Mouse (Mus musculus) CH12.LX (cell line): ENCODE results near the gene Fam49a. TPM values are rescaled to one million over a fixed set of nuclear protein-coding genes. Genes with fewer than 3 reads are reported as not detected.

Source experiments
- DNase-seq: peaks from one replicate; pipeline ENCODE4 v3.0.0-alpha.2; 2013; ENCODE audit errors: extremely low read depth
- H3K27ac ChIP-seq: 2 replicates; pipeline ENCODE4 v1.5.1; 2012; ENCODE audit warnings: low read depth, mild to moderate bottlenecking, control low read depth, moderate library complexity; ENCODE audit not compliant: insufficient read depth
- H3K27me3 ChIP-seq: replicated peaks from 2 replicates; pipeline ENCODE3; 2012; ENCODE audit warnings: inconsistent platforms
- H3K36me3 ChIP-seq, 2 experiments: replicated peaks in 1 of 2; 2 replicates each; pipeline versions ENCODE3 to v1.6.1; 2012; ENCODE audit warnings: inconsistent platforms in 1 of 2, low read length in 1 of 2, mild to moderate bottlenecking in 1 of 2, mixed read lengths in 1 of 2, moderate library complexity in 1 of 2; ENCODE audit not compliant: control insufficient read depth in 1 of 2, insufficient read depth in 1 of 2
- H3K4me1 ChIP-seq, 2 experiments: 2 replicates each; pipeline ENCODE4 v1.6.1; 2012; ENCODE audit warnings: inconsistent platforms in 1 of 2, moderate library complexity in 1 of 2; ENCODE audit not compliant: insufficient read depth in 2 of 2, control insufficient read depth in 1 of 2
- H3K4me2 ChIP-seq: 2 replicates; pipeline ENCODE4 v1.6.1; 2012; ENCODE audit warnings: low read depth, mild to moderate bottlenecking, control low read depth; ENCODE audit not compliant: poor library complexity, insufficient read depth, severe bottlenecking
- H3K4me3 ChIP-seq, 3 experiments: fragments of 150-350 bp in 1 of 3; sonication (generic) in 1 of 3; replicated peaks in 1 of 3; 2 replicates each; pipeline versions ENCODE3 to v1.5.1; 2011 to 2012; ENCODE audit warnings: low read depth in 2 of 3, low read length in 2 of 3, mild to moderate bottlenecking in 2 of 3, moderate library complexity in 2 of 3, control low read depth in 1 of 3, improper control_type of control experiment in 1 of 3, inconsistent platforms in 1 of 3, mixed read lengths in 1 of 3; ENCODE audit not compliant: poor library complexity in 1 of 3
- H3K79me2 ChIP-seq: replicated peaks from 2 replicates; pipeline ENCODE4 v1.6.1; 2012; ENCODE audit warnings: mild to moderate bottlenecking, moderate library complexity; ENCODE audit not compliant: control insufficient read depth, poor library complexity, insufficient read depth, severe bottlenecking; ENCODE audit errors: extremely low read depth
- H3K9ac ChIP-seq: 2 replicates; pipeline ENCODE4 v1.6.1; 2012; ENCODE audit warnings: low read depth, mild to moderate bottlenecking, control low read depth, moderate library complexity; ENCODE audit not compliant: insufficient read depth
- H3K9me3 ChIP-seq: replicated peaks from 2 replicates; pipeline ENCODE3; 2012; ENCODE audit warnings: low read length, inconsistent platforms, mixed read lengths
- CHD1 ChIP-seq: IDR thresholded peaks from 2 replicates; pipeline ENCODE4 v1.6.1; 2012; ENCODE audit warnings: low read depth, low read length, improper control_type of control experiment, inconsistent platforms
- CTCF ChIP-seq, 2 experiments: IDR thresholded peaks in 1 of 2; conservative IDR thresholded peaks in 1 of 2; 2 replicates each; pipeline ENCODE4 v1.5.1; 2011 to 2012; ENCODE audit warnings: low read depth in 2 of 2, low read length in 2 of 2, improper control_type of control experiment in 1 of 2, inconsistent platforms in 1 of 2, mild to moderate bottlenecking in 1 of 2, moderate library complexity in 1 of 2
- GABPA ChIP-seq: IDR thresholded peaks from 2 replicates; pipeline ENCODE4 v1.6.1; 2012; ENCODE audit warnings: low read depth, low read length, improper control_type of control experiment, inconsistent platforms; ENCODE audit not compliant: insufficient replicate concordance
- HCFC1 ChIP-seq: IDR thresholded peaks from 2 replicates; pipeline ENCODE4 v1.6.1; 2012; ENCODE audit warnings: low read depth, mild to moderate bottlenecking, inconsistent platforms, low read length, improper control_type of control experiment
- KAT2A ChIP-seq: IDR thresholded peaks from 2 replicates; pipeline ENCODE4 v1.6.1; 2012; ENCODE audit warnings: low read length, improper control_type of control experiment, inconsistent platforms; ENCODE audit not compliant: insufficient replicate concordance
- MAFK ChIP-seq: IDR thresholded peaks from 2 replicates; pipeline ENCODE4 v1.6.1; 2011; ENCODE audit warnings: low read length, improper control_type of control experiment; ENCODE audit not compliant: insufficient replicate concordance
- MAX ChIP-seq: IDR thresholded peaks from 2 replicates; pipeline ENCODE4 v1.6.1; 2011; ENCODE audit warnings: low read length, improper control_type of control experiment
- MAZ ChIP-seq: IDR thresholded peaks from 2 replicates; pipeline ENCODE4 v1.6.1; 2012; ENCODE audit warnings: low read depth, mild to moderate bottlenecking, inconsistent platforms, low read length, improper control_type of control experiment, moderate library complexity
- MXI1 ChIP-seq: IDR thresholded peaks from 2 replicates; pipeline ENCODE4 v1.6.1; 2011; ENCODE audit warnings: mild to moderate bottlenecking, low read depth, low read length, improper control_type of control experiment
- MYC ChIP-seq: IDR thresholded peaks from 2 replicates; pipeline ENCODE4 v1.6.1; 2011; ENCODE audit warnings: low read depth, mild to moderate bottlenecking, improper control_type of control experiment, low read length
- NELFE ChIP-seq: IDR thresholded peaks from 2 replicates; pipeline ENCODE4 v1.6.1; 2011; ENCODE audit warnings: low read depth, low read length, improper control_type of control experiment
- POLR2A ChIP-seq: IDR thresholded peaks from 2 replicates; pipeline ENCODE4 v1.6.1; 2011; ENCODE audit warnings: low read depth, mild to moderate bottlenecking, improper control_type of control experiment, low read length
- RAD21 ChIP-seq: IDR thresholded peaks from 2 replicates; pipeline ENCODE4 v1.6.1; 2011; ENCODE audit warnings: low read depth, mild to moderate bottlenecking, low read length, improper control_type of control experiment, moderate library complexity
- RCOR1 ChIP-seq: conservative IDR thresholded peaks from 2 replicates; pipeline ENCODE4 v1.6.1; 2012; ENCODE audit warnings: low read depth, mild to moderate bottlenecking, inconsistent platforms, low read length, improper control_type of control experiment
- SIN3A ChIP-seq: IDR thresholded peaks from 2 replicates; pipeline ENCODE4 v1.6.1; 2012; ENCODE audit warnings: low read length, improper control_type of control experiment, inconsistent platforms
- SMC3 ChIP-seq: IDR thresholded peaks from 2 replicates; pipeline ENCODE4 v1.6.1; 2011; ENCODE audit warnings: low read depth, low read length, improper control_type of control experiment
- TBP ChIP-seq: conservative IDR thresholded peaks from 2 replicates; pipeline ENCODE4 v1.6.1; 2011; ENCODE audit warnings: low read depth, low read length, improper control_type of control experiment
- UBTF ChIP-seq: IDR thresholded peaks from 2 replicates; pipeline ENCODE4 v1.6.1; 2012; ENCODE audit warnings: low read depth, mild to moderate bottlenecking, inconsistent platforms, low read length, improper control_type of control experiment, moderate library complexity
- USF1 ChIP-seq: IDR thresholded peaks from 2 replicates; pipeline ENCODE4 v1.6.1; 2014; ENCODE audit warnings: low read depth, mild to moderate bottlenecking, inconsistent platforms, low read length, improper control_type of control experiment
- USF2 ChIP-seq: conservative IDR thresholded peaks from 2 replicates; pipeline ENCODE4 v1.6.1; 2011; ENCODE audit warnings: low read depth, low read length, improper control_type of control experiment
- ZC3H11A ChIP-seq: IDR thresholded peaks from 2 replicates; pipeline ENCODE4 v1.6.1; 2012; ENCODE audit warnings: low read depth, mild to moderate bottlenecking, inconsistent platforms, low read length, improper control_type of control experiment
- ZKSCAN1 ChIP-seq: IDR thresholded peaks from 2 replicates; pipeline ENCODE4 v1.6.1; 2012; ENCODE audit warnings: low read depth, inconsistent platforms, low read length, improper control_type of control experiment, borderline replicate concordance
- ZMIZ1 ChIP-seq: IDR thresholded peaks from 2 replicates; pipeline ENCODE4 v1.6.1; 2012; ENCODE audit warnings: low read depth, mild to moderate bottlenecking, inconsistent platforms, low read length, improper control_type of control experiment
- dilution Hi-C: fragments of 300-500 bp; cut with MboI; formaldehyde crosslinking; loops from 2 replicates; pipeline ENCODE4 v1.14.3; 2020; ENCODE audit warnings: low sequenced_read_pairs; ENCODE audit not compliant: extremely low pct_unique_long_range_greater_than_20kb, extremely low pct_ligation_motif_present
- in situ Hi-C: fragments of 300-500 bp; cut with MboI; formaldehyde crosslinking; loops from 3 replicates; pipeline ENCODE4 v1.14.3; 2019; ENCODE audit warnings: low sequenced_read_pairs, low pct_ligation_motif_present, low pct_unique_long_range_greater_than_20kb, mixed read lengths
- polyA plus RNA-seq: library from polyadenylated mRNA; unstranded; fragments of >175 nt; gene quantifications from 2 replicates; pipeline ENCODE4 v1.2.1, GENCODE M21; 2012; ENCODE audit warnings: low read depth; ENCODE audit not compliant: insufficient read length
- total RNA-seq, 2 experiments: library from RNA; depleted of rRNA; stranded (reverse); fragments of 300-350 nt in 1 of 2; fragments of >200 nt in 1 of 2; gene quantifications; 2 replicates each; pipeline ENCODE4 v1.2.3; 2012 to 2014

Fam49a gene
- total and polyA plus RNA-seq, 3 experiments, result 11.4 to 21.3 (median 17.9) TPM

DNA sequence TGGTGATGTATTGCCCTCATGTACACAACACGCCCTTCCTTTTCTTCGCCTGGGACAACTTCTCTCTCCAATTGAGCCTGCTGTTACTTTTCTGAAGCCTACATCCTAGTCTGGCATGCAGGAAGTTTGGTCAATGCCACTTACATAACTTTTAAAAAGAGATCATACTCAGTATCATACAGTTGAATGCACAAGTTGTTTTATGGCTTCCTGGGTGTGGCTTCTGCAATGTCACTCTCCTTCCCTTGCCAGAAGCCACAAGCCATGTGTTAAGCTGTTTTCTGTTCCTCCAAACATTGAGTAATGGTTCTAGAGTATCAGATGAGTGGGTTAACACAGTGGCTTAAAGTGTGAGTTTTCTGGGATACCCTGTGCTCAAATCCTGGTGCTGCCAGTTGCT lies 58.8 kb downstream of the Fam49a start:
- dilution Hi-C loops, result no loop called here
- DNase-seq, result no peak

GRCm38 (mm10) chr12:12321111-12321510 lies 59.2 kb downstream of the Fam49a start:
- H3K4me3 ChIP-seq, result no peak overlapping the region
- in situ Hi-C loops, result no loop called here
- no peak for TF ChIP-seq RCOR1
- no peak for TF ChIP-seq ZC3H11A
- TF ChIP-seq SMC3, result no peak
- TF ChIP-seq MAFK, result no peak
- TF ChIP-seq ZMIZ1, result no peak
- no peak for TF ChIP-seq MYC
- no peak for TF ChIP-seq CHD1
- no peak for TF ChIP-seq MAX
- no peaks in the 10 kb centered on the region for H3K79me2 ChIP-seq
- no peaks in the 10 kb centered on the region for H3K9me3 ChIP-seq
- peaks cover 0 to 36% of the 10 kb centered on the region in 2 experiments; a peak in 2 of 4 replicates for H3K4me1 ChIP-seq
- H3K9ac ChIP-seq, result no peak overlapping the region
- no peak for DNase-seq
- no peak overlapping the region for H3K4me2 ChIP-seq
- peaks cover 0 to 44% of the 10 kb centered on the region in 2 experiments for H3K36me3 ChIP-seq
- H3K27ac ChIP-seq, result no peak overlapping the region
- dilution Hi-C loops, result no loop called here
- no peaks in the 10 kb centered on the region for H3K27me3 ChIP-seq

More for the DNA sequence above, 58.8 kb downstream of the Fam49a start:
- Histone ChIP-seq H3K27ac (no peak overlapping the region), H3K27me3 (no peaks in the 10 kb centered on the region), H3K9ac (no peak overlapping the region), H3K79me2 (no peaks in the 10 kb centered on the region), H3K4me3 (no peak overlapping the region), H3K9me3 (no peaks in the 10 kb centered on the region), H3K4me2 (no peak overlapping the region), H3K36me3 (peaks cover 0 to 42% of the 10 kb centered on the region in 2 experiments), H3K4me1 (peaks cover 0 to 36% of the 10 kb centered on the region in 2 experiments; a peak in 2 of 4 replicates)
- in situ Hi-C loops, result no loop called here
- TF ChIP-seq ZKSCAN1 (no peak), MXI1 (no peak), TBP (no peak), CTCF (conservative IDR thresholded peaks at IDR 0.05 in 1 of 2, IDR thresholded peaks at IDR 0.05 in 1 of 2; ENCODE audit: low read depth in 2 of 2, low read length in 2 of 2) (no peak), NELFE (no peak), GABPA (no peak), USF2 (no peak), UBTF (no peak), POLR2A (no peak), RAD21 (no peak), MAX (no peak), MAZ (no peak), KAT2A (no peak), USF1 (no peak), SIN3A (no peak), HCFC1 (no peak)
